Mouse (Mus musculus): Measurements from ENCODE around the gene Myo15b.

Myo15b gene

GRCm38 (mm10) chr11:115858354-115858753 lies at the start of gene Myo15b:
Myo15b (plus strand) TSS chr11:115858406.
- DNase-seq (ENCODE audit: low spot score), result no peak

- no peak for DNase-seq (ENCODE audit: low spot score)
Measured at GRCm38 (mm10) chr11:115808696-115809310, 49.4 kb upstream of the Myo15b start.

GRCm38 (mm10) chr11:115809311-115809781 lies 48.9 kb upstream of the Myo15b start:
- no peak for DNase-seq (ENCODE audit: low spot score)

DNA sequence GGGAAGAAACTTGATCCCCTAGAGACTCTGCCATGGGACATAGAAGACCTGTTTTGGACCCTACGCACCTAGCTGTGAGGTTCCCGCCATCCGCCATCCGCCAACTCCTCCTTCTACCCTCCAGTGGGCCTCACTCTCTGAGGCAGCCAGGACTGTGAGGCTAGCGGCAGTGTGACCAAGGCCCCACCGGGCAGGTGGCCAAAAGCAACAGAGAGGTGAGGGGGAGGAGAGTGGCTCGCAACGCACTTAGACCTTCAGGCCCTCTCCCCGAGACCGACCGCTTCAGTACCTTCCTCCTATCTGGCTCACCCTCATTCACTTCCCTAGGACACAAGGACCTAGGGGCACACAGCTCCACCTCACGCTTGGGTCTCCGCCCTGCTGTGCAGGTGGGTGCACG lies 47.8 kb upstream of the Myo15b start:
- DNase-seq (ENCODE audit: low spot score), result peak; percentile 72

- no peak for DNase-seq (ENCODE audit: low spot score)
Measured at GRCm38 (mm10) chr11:115811381-115812093, 46.7 kb upstream of the Myo15b start.

GRCm38 (mm10) chr11:115812095-115812494 lies 46.1 kb upstream of the Myo15b start:
- no peak for DNase-seq (ENCODE audit: low spot score)

- no peak for DNase-seq (ENCODE audit: low spot score)
Measured at GRCm38 (mm10) chr11:115812533-115813420, 45.4 kb upstream of the Myo15b start.

DNA sequence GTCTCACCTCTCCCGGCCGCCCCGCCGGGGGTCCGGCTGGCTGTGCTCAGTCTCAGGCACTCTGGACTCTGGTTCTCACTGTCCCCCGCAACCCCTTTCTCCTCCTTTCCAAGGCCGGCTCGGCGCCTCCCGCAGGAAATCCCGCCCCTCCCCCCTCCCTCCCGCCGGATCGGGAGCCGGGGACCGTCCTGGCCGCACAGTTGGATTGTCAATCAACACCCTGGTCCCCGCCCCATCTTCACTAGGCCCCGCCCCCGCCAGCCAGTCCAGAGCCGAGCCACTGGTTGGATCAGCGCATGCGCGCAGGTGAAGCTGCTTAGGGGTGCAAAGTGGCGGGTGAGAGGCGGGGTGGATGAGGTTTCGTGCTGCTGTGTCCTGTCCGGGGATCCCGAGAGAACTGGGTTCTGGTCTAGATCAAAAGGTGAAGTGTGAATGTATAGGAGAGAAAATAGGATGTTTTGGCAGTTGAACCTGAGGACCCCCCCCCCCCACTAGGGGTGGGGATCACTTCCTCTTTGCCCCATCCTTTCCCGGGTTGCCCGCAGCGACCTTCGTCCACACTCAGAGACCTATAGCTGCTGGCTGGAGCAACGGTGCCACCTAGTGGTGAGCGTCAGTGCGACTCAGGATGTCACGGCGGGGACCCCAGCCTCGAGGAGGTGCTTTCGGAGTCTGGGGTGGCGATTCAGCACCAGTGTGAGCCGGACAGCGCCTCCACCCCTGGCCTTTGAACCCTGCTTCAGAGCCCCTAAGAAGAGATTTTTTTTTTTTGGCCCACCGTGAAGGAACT lies 44.5 kb upstream of the Myo15b start, which contains the start of gene Caskin2:
Gene Caskin2, minus strand, starts transcription at position 133 of the 790 bp plus-strand sequence.
- peak; percentile 96 for DNase-seq (ENCODE audit: low spot score)

- peak; percentile 74 for DNase-seq (ENCODE audit: low spot score)
Measured at GRCm38 (mm10) chr11:115814605-115815450, 43.4 kb upstream of the Myo15b start, which contains the start of gene Tsen54. Tsen54 (plus strand) TSS chr11:115814724.

- DNase-seq (ENCODE audit: low spot score), result no peak
Measured at GRCm38 (mm10) chr11:115817331-115817730, 40.9 kb upstream of the Myo15b start.

- no peak for DNase-seq (ENCODE audit: low spot score)
Measured at GRCm38 (mm10) chr11:115819915-115820623, 38.1 kb upstream of the Myo15b start.

GRCm38 (mm10) chr11:115821001-115821400 lies 37.2 kb upstream of the Myo15b start:
- no peak for DNase-seq (ENCODE audit: low spot score)

GRCm38 (mm10) chr11:115823774-115824740 lies 34.1 kb upstream of the Myo15b start, which contains the start of gene Llgl2:
Llgl2 (plus strand) TSS chr11:115824049.
- DNase-seq (ENCODE audit: low spot score), result peak; percentile 86

- DNase-seq (ENCODE audit: low spot score), result no peak
Measured at GRCm38 (mm10) chr11:115824813-115825212, 33.4 kb upstream of the Myo15b start.

GRCm38 (mm10) chr11:115826487-115826886 lies 31.7 kb upstream of the Myo15b start:
- DNase-seq (ENCODE audit: low spot score), result no peak

- DNase-seq (ENCODE audit: low spot score), result no peak
Measured at GRCm38 (mm10) chr11:115827624-115828023, 30.6 kb upstream of the Myo15b start.

DNA sequence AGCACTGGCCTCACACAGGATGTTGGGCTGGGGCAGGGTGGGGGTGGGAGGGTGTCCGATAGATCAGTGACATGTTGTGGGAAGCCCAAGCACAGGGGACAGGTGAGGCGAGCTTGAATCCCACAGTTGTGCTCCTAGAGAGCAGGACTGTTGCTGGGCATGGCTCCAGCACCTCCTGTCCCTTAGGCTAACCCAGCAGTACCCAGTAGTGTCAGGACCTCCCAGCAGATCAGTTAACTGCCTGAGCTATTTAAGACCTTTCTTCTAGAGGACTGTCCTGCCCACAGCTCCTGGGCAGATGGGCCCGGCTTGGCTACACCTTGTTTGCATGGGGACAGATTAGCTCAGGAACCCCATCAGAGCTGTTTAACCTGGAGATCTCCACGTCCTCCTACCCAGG lies 29.2 kb upstream of the Myo15b start:
- no peak for DNase-seq (ENCODE audit: low spot score)

DNA sequence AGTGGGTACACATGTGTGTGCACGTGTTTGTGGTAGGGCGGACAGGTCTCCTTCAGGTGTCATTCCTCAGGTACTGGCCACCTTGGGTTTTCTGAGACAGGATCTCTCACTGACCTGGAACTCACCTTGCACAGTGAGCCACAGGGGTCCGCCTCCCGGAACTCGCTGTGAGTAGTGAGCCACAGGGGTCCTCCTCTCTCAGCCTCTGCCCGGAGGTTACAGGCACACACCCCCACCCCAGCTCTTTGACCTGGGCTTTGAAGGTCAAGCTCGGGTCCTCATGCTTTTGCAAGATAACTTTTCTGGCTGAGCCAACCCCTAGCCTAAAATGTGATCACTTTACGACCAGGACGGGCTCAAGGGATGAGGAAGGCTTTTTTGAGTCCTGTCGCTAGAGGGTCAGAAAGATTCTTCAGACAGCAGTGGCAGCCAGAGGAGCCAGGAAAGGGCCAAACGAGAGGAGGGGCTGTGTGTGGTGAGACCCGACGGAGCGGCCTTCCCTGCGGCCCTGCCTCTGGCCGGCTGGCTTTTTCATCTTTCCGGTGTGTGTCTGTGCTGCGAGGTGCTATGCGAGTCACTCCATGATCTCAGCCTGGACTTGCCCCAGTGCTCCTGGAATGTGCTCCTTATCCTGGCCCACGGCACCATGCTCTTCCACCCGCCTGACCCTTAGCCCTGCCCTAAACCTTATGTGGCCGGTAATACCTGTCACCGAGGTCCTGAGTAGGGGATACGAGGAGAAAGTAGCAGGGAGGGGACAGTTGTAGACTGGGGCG lies 27.5 kb upstream of the Myo15b start:
- no peak for DNase-seq (ENCODE audit: low spot score)

Measured in ovary, adult 18-20 months (tissue).